Mouse (Mus musculus) olfactory bulb, adult 2 months (tissue): Measurements from ENCODE around the gene Ankrd33b.

ENCODE experiments used
- CTCF ChIP-seq: fragments of 200-500 bp; IDR thresholded peaks from 2 replicates; pipeline ENCODE4 v1.5.1; 2012; ENCODE audit warnings: low read depth, mild to moderate bottlenecking, low read length, moderate library complexity; ENCODE audit not compliant: insufficient read depth
- POLR2A ChIP-seq: fragments of 200-500 bp; IDR thresholded peaks from 2 replicates; pipeline ENCODE4 v1.6.1; 2012; ENCODE audit warnings: mild to moderate bottlenecking, low read depth, low read length, moderate library complexity; ENCODE audit not compliant: insufficient read depth

GRCm38 (mm10) chr15:31404346-31404745 is 36.8 kb upstream of the Ankrd33b start:
- TF ChIP-seq POLR2A, result no peak
- no peak for TF ChIP-seq CTCF
